Mouse (Mus musculus) cortical plate, adult 2 months (tissue): ENCODE measurements around the gene Gpi1. TPM values are rescaled to one million over a fixed set of nuclear protein-coding genes. Genes with fewer than 3 reads are reported as not detected.

Source experiments
- H3K27ac ChIP-seq: fragments of 200-500 bp; 2 replicates; pipeline ENCODE4 v1.5.1; 2012; ENCODE audit warnings: low read length, control low read depth, inconsistent platforms; ENCODE audit not compliant: insufficient read depth
- H3K4me1 ChIP-seq: fragments of 200-500 bp; 2 replicates; pipeline ENCODE4 v1.6.1; 2011; ENCODE audit warnings: low read length; ENCODE audit not compliant: control insufficient read depth, insufficient read depth
- H3K4me3 ChIP-seq: fragments of 200-500 bp; 2 replicates; pipeline ENCODE4 v1.5.1; 2011; ENCODE audit warnings: mild to moderate bottlenecking, low read length, control low read depth; ENCODE audit not compliant: insufficient read depth
- CTCF ChIP-seq: fragments of 200-500 bp; IDR thresholded peaks from 2 replicates; pipeline ENCODE4 v1.5.1; 2011; ENCODE audit warnings: mild to moderate bottlenecking, control low read depth, low read length; ENCODE audit not compliant: insufficient read depth; ENCODE audit errors: extremely low read depth
- POLR2A ChIP-seq: fragments of 200-500 bp; IDR thresholded peaks from 2 replicates; pipeline ENCODE4 v1.6.1; 2011; ENCODE audit warnings: mild to moderate bottlenecking, low read length, control low read depth; ENCODE audit not compliant: insufficient read depth; ENCODE audit errors: extremely low read depth
- polyA plus RNA-seq: library from polyadenylated mRNA; depleted of rRNA; stranded (reverse); fragments of >200 nt; gene quantifications from 2 replicates; pipeline ENCODE4 v1.2.3, GENCODE M21; 2012; rRNA removed

The Gpi1 gene
- polyA plus RNA-seq, 1 experiment: 708 TPM

GRCm38 (mm10) chr7:34168470-34169251 is 61.5 kb downstream of the Gpi1 start:
- H3K27ac ChIP-seq: peak overlapping the region; percentile 79; the same call in 1 of the 2 replicates
- TF ChIP-seq POLR2A: peak; percentile 91
- no peak for TF ChIP-seq CTCF
- H3K4me1 ChIP-seq: no peaks in the 10 kb centered on the region
- peak overlapping the region; percentile 84 for H3K4me3 ChIP-seq

- TF ChIP-seq POLR2A: no peak
- TF ChIP-seq CTCF: no peak
- H3K4me1 ChIP-seq: no peaks in the 10 kb centered on the region
- H3K27ac ChIP-seq: peak overlapping the region; percentile 79; the same call in 1 of the 2 replicates
- peak overlapping the region; percentile 84 for H3K4me3 ChIP-seq
Measured at GRCm38 (mm10) chr7:34167766-34168469, 62.2 kb downstream of the Gpi1 start.

- no peak overlapping the region for H3K27ac ChIP-seq
- TF ChIP-seq POLR2A (no peak), CTCF (0 out of 2 replicates have a peak, but pooled peaks have one; percentile 9)
- peak overlapping the region; percentile 84; the same call in 1 of the 2 replicates for H3K4me3 ChIP-seq
- no peaks in the 10 kb centered on the region for H3K4me1 ChIP-seq
Measured at GRCm38 (mm10) chr7:34166850-34167249, 63.3 kb downstream of the Gpi1 start.

- no peak overlapping the region for H3K4me3 ChIP-seq
- H3K4me1 ChIP-seq: no peaks in the 10 kb centered on the region
- no peak overlapping the region for H3K27ac ChIP-seq
- no peak for TF ChIP-seq POLR2A
- TF ChIP-seq CTCF: no peak
Measured at GRCm38 (mm10) chr7:34165999-34166398, 64.1 kb downstream of the Gpi1 start.

- H3K4me3 ChIP-seq: no peak overlapping the region
- no peaks in the 10 kb centered on the region for H3K4me1 ChIP-seq
- no peak for TF ChIP-seq CTCF
- no peak overlapping the region for H3K27ac ChIP-seq
Measured at GRCm38 (mm10) chr7:34164671-34165070, 65.5 kb downstream of the Gpi1 start.

GRCm38 (mm10) chr7:34159167-34159566 is 71.0 kb downstream of the Gpi1 start:
- Histone ChIP-seq H3K4me3 (no peak overlapping the region), H3K4me1 (no peaks in the 10 kb centered on the region), H3K27ac (no peak overlapping the region)
- TF ChIP-seq CTCF (no peak), POLR2A (no peak)

- Histone ChIP-seq H3K27ac (no peak overlapping the region), H3K4me1 (no peaks in the 10 kb centered on the region), H3K4me3 (no peak overlapping the region)
- TF ChIP-seq POLR2A (no peak), CTCF (no peak)
Measured at GRCm38 (mm10) chr7:34157994-34158393, 72.1 kb downstream of the Gpi1 start.

Other genes starting within 250 kb of the Gpi1 start
- not detected in 2 replicates for gene Scgb2b27, start 216.4 kb downstream of the Gpi1 start, polyA plus RNA-seq
- not detected in 2 replicates for gene Scgb1b27, start 208.9 kb downstream of the Gpi1 start, polyA plus RNA-seq
- gene Scgb1b30, start 134.9 kb downstream of the Gpi1 start, polyA plus RNA-seq: not detected in 2 replicates
- gene Wtip, start 97.1 kb downstream of the Gpi1 start, polyA plus RNA-seq: 11.0 and 12.5 TPM in 2 replicates
- 97.3 and 99.8 TPM in 2 replicates for gene Uba2, start 60.7 kb downstream of the Gpi1 start, polyA plus RNA-seq
- gene Pdcd2l, start 33.7 kb downstream of the Gpi1 start, polyA plus RNA-seq: 28.3 and 30.5 TPM in 2 replicates
- not detected in 2 replicates for gene Gm6096, start 20.7 kb upstream of the Gpi1 start, polyA plus RNA-seq
- gene 4931406P16Rik, start 83.2 kb upstream of the Gpi1 start, polyA plus RNA-seq: 30.6 and 32.0 TPM in 2 replicates
- gene Lsm14a, start 163.0 kb upstream of the Gpi1 start, polyA plus RNA-seq: 49.4 and 55.9 TPM in 2 replicates